Mouse (Mus musculus): ENCODE measurements around the gene Zfp74. TPM values are rescaled to one million over a fixed set of nuclear protein-coding genes. Genes with fewer than 3 reads are reported as not detected.

The Zfp74 gene
- polyA plus RNA-seq, 1 experiment from 2014 or later = 8.0 TPM

DNA sequence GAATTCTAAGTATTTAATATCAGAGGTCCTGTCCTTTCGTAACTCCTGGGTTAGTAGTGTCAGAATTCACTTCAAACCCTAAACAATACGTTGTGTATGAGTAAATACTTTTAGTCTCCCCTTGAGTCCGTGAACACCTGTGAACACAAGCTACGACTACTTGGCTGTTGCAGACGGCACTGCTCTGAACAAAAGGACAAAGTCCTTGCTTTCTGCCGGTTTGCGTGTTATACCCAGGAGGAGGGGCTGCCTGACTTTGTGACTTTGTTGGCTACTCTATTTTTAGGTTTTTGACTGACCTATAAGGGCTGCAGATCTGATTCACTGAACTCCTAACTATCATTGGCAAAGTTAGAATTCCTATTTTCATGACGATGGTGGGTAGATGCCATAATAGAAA lies 32.2 kb upstream of the Zfp74 start:
- Histone ChIP-seq H3K27ac (replicated peaks in 1 of 2; ENCODE audit: control insufficient read depth in 1 of 2, insufficient read depth in 1 of 2, low read depth in 2 of 2, low read length in 2 of 2) (no peak overlapping the region), H3K4me1 (ENCODE audit: control insufficient read depth in 2 of 2, insufficient read depth in 2 of 2, low read length in 2 of 2) (peaks cover 13 to 34% of the 10 kb centered on the region in 2 experiments), H3K27me3 (ENCODE audit: control insufficient read depth, insufficient read depth, low read length) (no peaks in the 10 kb centered on the region), H3K36me3 (ENCODE audit: control insufficient read depth, insufficient read depth, low read length) (peaks cover 56% of the 10 kb centered on the region), H3K4me3 (ENCODE audit: control insufficient read depth in 1 of 2, insufficient read depth in 1 of 2, low read depth in 1 of 2, low read length in 2 of 2) (no peak overlapping the region), H3K9me3 (ENCODE audit: control insufficient read depth, low read length) (no peaks in the 10 kb centered on the region), H3K4me2 (ENCODE audit: low read length) (peak overlapping the region; percentile 8), H3K9ac (ENCODE audit: low read length) (peak overlapping the region; percentile 42; the same call in 1 of the 2 replicates)
- no peak for ATAC-seq (ENCODE audit: insufficient number of reproducible peaks, insufficient read depth, low FRiP score, low read depth)
- WGBS = 65% methylated on average over 8 of the region's 8 CpGs

DNA sequence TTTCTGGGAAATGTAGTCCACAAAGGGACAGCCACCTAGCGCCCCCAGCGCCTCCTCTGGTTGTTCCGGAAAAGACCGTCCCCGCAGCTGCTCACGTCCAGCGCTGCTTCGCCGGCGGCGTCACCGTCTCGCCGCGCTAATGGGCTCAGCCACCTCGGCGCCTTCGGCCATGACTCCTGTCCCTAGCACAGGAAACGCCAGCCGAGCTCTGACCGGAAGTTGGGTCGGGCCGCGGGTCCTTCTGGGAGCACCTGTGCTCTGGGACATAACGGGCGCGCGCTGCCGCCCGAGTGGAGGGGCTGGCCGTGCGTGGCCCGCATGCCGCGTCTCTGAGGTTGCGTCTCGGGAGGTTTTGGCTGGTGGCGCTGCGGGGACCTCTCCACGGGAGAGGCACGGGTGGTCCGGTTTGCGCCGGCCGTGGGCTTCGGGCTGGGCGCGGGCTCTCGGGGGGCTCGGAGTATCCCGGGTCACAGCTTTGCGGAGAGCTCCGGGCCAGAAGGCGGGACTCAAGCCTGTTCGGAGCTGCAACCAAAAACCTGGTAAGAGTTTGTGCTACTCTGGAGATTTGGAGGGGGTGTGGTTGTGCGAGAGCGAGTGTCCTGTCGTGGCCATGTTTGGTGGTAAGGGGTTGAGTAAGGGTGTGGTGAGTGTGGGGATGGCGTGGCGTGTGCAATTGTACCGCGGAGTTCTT lies 29.9 kb upstream of the Zfp74 start, which contains the start of gene Zfp568:
TSS of gene Zfp568 (plus strand) at position 266 of the 691 bp plus-strand sequence.
- peaks cover 33% of the 10 kb centered on the region for H3K36me3 ChIP-seq (ENCODE audit: control insufficient read depth, insufficient read depth, low read length)
- under 1% methylated on average over 62 of the region's 62 CpGs for WGBS
- ATAC-seq (ENCODE audit: insufficient number of reproducible peaks, insufficient read depth, low FRiP score, low read depth) = peak; percentile 93

GRCm38 (mm10) chr7:29983340-29983689 lies 29.4 kb upstream of the Zfp74 start:
- H3K9ac ChIP-seq (ENCODE audit: low read length) = peak overlapping the region; percentile 97
- WGBS = under 1% methylated on average over 8 of the region's 8 CpGs
- H3K9me3 ChIP-seq (ENCODE audit: control insufficient read depth, low read length) = peaks cover 8% of the 10 kb centered on the region
- peak overlapping the region; percentile 80 to 81 for H3K4me3 ChIP-seq (ENCODE audit: control insufficient read depth in 1 of 2, insufficient read depth in 1 of 2, low read depth in 1 of 2, low read length in 2 of 2)
- H3K4me1 ChIP-seq (ENCODE audit: control insufficient read depth in 2 of 2, insufficient read depth in 2 of 2, low read length in 2 of 2) = peaks cover 15 to 42% of the 10 kb centered on the region in 2 experiments
- ATAC-seq (ENCODE audit: insufficient number of reproducible peaks, insufficient read depth, low FRiP score, low read depth) = no peak; the same call in none of the 2 replicates
- peak overlapping the region; percentile 82 for H3K4me2 ChIP-seq (ENCODE audit: low read length)
- H3K36me3 ChIP-seq (ENCODE audit: control insufficient read depth, insufficient read depth, low read length) = peaks cover 30% of the 10 kb centered on the region
- H3K27ac ChIP-seq (replicated peaks in 1 of 2; ENCODE audit: control insufficient read depth in 1 of 2, insufficient read depth in 1 of 2, low read depth in 2 of 2, low read length in 2 of 2) = peak overlapping the region; percentile 97 to 98
- no peaks in the 10 kb centered on the region for H3K27me3 ChIP-seq (ENCODE audit: control insufficient read depth, insufficient read depth, low read length)

More for the DNA sequence above, 29.9 kb upstream of the Zfp74 start, which contains the start of gene Zfp568:
- H3K27me3 ChIP-seq (ENCODE audit: control insufficient read depth, insufficient read depth, low read length) = no peaks in the 10 kb centered on the region
- H3K9ac ChIP-seq (ENCODE audit: low read length) = peak within 1 kb of the TSS; percentile 97
- peaks cover 15 to 42% of the 10 kb centered on the region in 2 experiments for H3K4me1 ChIP-seq (ENCODE audit: control insufficient read depth in 2 of 2, insufficient read depth in 2 of 2, low read length in 2 of 2)
- peak within 1 kb of the TSS; percentile 82 for H3K4me2 ChIP-seq (ENCODE audit: low read length)
- peak within 1 kb of the TSS; percentile 97 to 98 for H3K27ac ChIP-seq (replicated peaks in 1 of 2; ENCODE audit: control insufficient read depth in 1 of 2, insufficient read depth in 1 of 2, low read depth in 2 of 2, low read length in 2 of 2)
- H3K9me3 ChIP-seq (ENCODE audit: control insufficient read depth, low read length) = peaks cover 7% of the 10 kb centered on the region
- peak within 1 kb of the TSS; percentile 80 to 81 for H3K4me3 ChIP-seq (ENCODE audit: control insufficient read depth in 1 of 2, insufficient read depth in 1 of 2, low read depth in 1 of 2, low read length in 2 of 2)

- H3K9me3 ChIP-seq (ENCODE audit: control insufficient read depth, low read length) = peaks cover 8% of the 10 kb centered on the region
Observed at GRCm38 (mm10) chr7:29982931-29983330, 29.0 kb upstream of the Zfp74 start.

GRCm38 (mm10) chr7:29982341-29982740 lies 28.5 kb upstream of the Zfp74 start:
- Histone ChIP-seq H3K9me3 (ENCODE audit: control insufficient read depth, low read length) (peaks cover 8% of the 10 kb centered on the region), H3K27me3 (ENCODE audit: control insufficient read depth, insufficient read depth, low read length) (no peaks in the 10 kb centered on the region), H3K9ac (ENCODE audit: low read length) (peak overlapping the region; percentile 97), H3K27ac (replicated peaks in 1 of 2; ENCODE audit: control insufficient read depth in 1 of 2, insufficient read depth in 1 of 2, low read depth in 2 of 2, low read length in 2 of 2) (peak overlapping the region; percentile 88 to 98), H3K4me3 (ENCODE audit: control insufficient read depth in 1 of 2, insufficient read depth in 1 of 2, low read depth in 1 of 2, low read length in 2 of 2) (peak overlapping the region in 1 of 2 experiments; percentile 81; a peak in 1 of 4 replicates), H3K4me2 (ENCODE audit: low read length) (peak overlapping the region; percentile 82), H3K4me1 (ENCODE audit: control insufficient read depth in 2 of 2, insufficient read depth in 2 of 2, low read length in 2 of 2) (peaks cover 15 to 42% of the 10 kb centered on the region in 2 experiments), H3K36me3 (ENCODE audit: control insufficient read depth, insufficient read depth, low read length) (peaks cover 20% of the 10 kb centered on the region)
- 70% methylated on average over 4 of the region's 4 CpGs for WGBS
- ATAC-seq (ENCODE audit: insufficient number of reproducible peaks, insufficient read depth, low FRiP score, low read depth) = no peak

More at GRCm38 (mm10) chr7:29982931-29983330, 29.0 kb upstream of the Zfp74 start:
- peak overlapping the region; percentile 82 for H3K4me2 ChIP-seq (ENCODE audit: low read length)
- H3K27ac ChIP-seq (replicated peaks in 1 of 2; ENCODE audit: control insufficient read depth in 1 of 2, insufficient read depth in 1 of 2, low read depth in 2 of 2, low read length in 2 of 2) = peak overlapping the region; percentile 97 to 98
- ATAC-seq (ENCODE audit: insufficient number of reproducible peaks, insufficient read depth, low FRiP score, low read depth) = no peak
- WGBS = 22% methylated on average over 6 of the region's 6 CpGs
- H3K4me1 ChIP-seq (ENCODE audit: control insufficient read depth in 2 of 2, insufficient read depth in 2 of 2, low read length in 2 of 2) = peaks cover 15 to 42% of the 10 kb centered on the region in 2 experiments
- no peaks in the 10 kb centered on the region for H3K27me3 ChIP-seq (ENCODE audit: control insufficient read depth, insufficient read depth, low read length)
- H3K4me3 ChIP-seq (ENCODE audit: control insufficient read depth in 1 of 2, insufficient read depth in 1 of 2, low read depth in 1 of 2, low read length in 2 of 2) = peak overlapping the region; percentile 80 to 81
- H3K36me3 ChIP-seq (ENCODE audit: control insufficient read depth, insufficient read depth, low read length) = peaks cover 26% of the 10 kb centered on the region
- peak overlapping the region; percentile 97 for H3K9ac ChIP-seq (ENCODE audit: low read length)

DNA sequence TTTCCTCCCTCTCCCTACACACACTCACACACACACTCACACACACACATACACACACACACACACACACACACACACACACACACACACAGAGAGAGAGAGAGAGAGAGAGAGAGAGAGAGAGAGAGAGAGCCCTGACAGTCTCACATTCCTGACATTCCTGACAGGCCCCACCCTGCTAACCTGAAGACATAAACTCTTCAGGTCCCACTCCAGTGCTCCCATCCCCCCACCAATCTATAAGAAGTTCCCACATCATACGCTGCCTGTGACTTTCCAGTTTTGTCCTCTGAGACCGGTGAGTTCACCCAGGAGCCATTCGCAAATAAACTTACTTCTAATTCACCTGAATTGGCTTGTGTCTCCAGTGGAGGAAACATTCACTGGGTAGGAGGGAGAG lies 28.0 kb upstream of the Zfp74 start:
- no peak for ATAC-seq (ENCODE audit: insufficient number of reproducible peaks, insufficient read depth, low FRiP score, low read depth)
- H3K4me2 ChIP-seq (ENCODE audit: low read length) = peak overlapping the region; percentile 82
- H3K27me3 ChIP-seq (ENCODE audit: control insufficient read depth, insufficient read depth, low read length) = no peaks in the 10 kb centered on the region
- H3K9ac ChIP-seq (ENCODE audit: low read length) = no peak overlapping the region
- H3K4me3 ChIP-seq (ENCODE audit: control insufficient read depth in 1 of 2, insufficient read depth in 1 of 2, low read depth in 1 of 2, low read length in 2 of 2) = peak overlapping the region in 1 of 2 experiments; percentile 81; a peak in 1 of 4 replicates
- peak overlapping the region; percentile 88 to 98 for H3K27ac ChIP-seq (replicated peaks in 1 of 2; ENCODE audit: control insufficient read depth in 1 of 2, insufficient read depth in 1 of 2, low read depth in 2 of 2, low read length in 2 of 2)
- peaks cover 8% of the 10 kb centered on the region for H3K9me3 ChIP-seq (ENCODE audit: control insufficient read depth, low read length)
- peaks cover 15 to 42% of the 10 kb centered on the region in 2 experiments for H3K4me1 ChIP-seq (ENCODE audit: control insufficient read depth in 2 of 2, insufficient read depth in 2 of 2, low read length in 2 of 2)
- 61% methylated on average over 3 of the region's 3 CpGs for WGBS
- H3K36me3 ChIP-seq (ENCODE audit: control insufficient read depth, insufficient read depth, low read length) = peaks cover 16% of the 10 kb centered on the region

DNA sequence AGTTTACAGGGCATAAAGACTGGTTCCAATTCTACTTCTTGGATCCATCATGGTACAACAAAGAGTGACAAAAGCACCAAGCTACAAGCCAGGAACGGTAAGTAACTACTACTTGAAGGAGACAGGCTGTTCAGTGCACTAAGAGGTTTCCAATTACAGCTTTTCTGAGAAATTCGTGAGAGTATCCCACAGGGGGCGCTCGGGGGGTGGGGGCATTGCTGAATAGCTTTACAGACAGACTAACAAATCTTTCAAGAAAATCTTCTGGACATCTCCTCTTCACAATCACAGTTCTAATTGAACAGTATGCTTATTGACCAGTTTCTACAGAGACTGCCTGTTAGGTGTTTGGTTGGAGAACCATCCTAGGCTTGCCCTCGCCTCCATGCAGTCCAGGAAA lies 27.6 kb upstream of the Zfp74 start:
- peak overlapping the region; percentile 44 for H3K4me2 ChIP-seq (ENCODE audit: low read length)
- 28% methylated on average over 5 of the region's 5 CpGs for WGBS
- H3K4me3 ChIP-seq (ENCODE audit: control insufficient read depth in 1 of 2, insufficient read depth in 1 of 2, low read depth in 1 of 2, low read length in 2 of 2) = no peak overlapping the region
- ATAC-seq (ENCODE audit: insufficient number of reproducible peaks, insufficient read depth, low FRiP score, low read depth) = no peak
- peaks cover 13% of the 10 kb centered on the region for H3K36me3 ChIP-seq (ENCODE audit: control insufficient read depth, insufficient read depth, low read length)
- H3K4me1 ChIP-seq (ENCODE audit: control insufficient read depth in 2 of 2, insufficient read depth in 2 of 2, low read length in 2 of 2) = peaks cover 15 to 40% of the 10 kb centered on the region in 2 experiments
- peaks cover 8% of the 10 kb centered on the region for H3K9me3 ChIP-seq (ENCODE audit: control insufficient read depth, low read length)
- H3K27me3 ChIP-seq (ENCODE audit: control insufficient read depth, insufficient read depth, low read length) = no peaks in the 10 kb centered on the region
- peak overlapping the region; percentile 88 to 98 for H3K27ac ChIP-seq (replicated peaks in 1 of 2; ENCODE audit: control insufficient read depth in 1 of 2, insufficient read depth in 1 of 2, low read depth in 2 of 2, low read length in 2 of 2)
- no peak overlapping the region; the same call in 1 of the 2 replicates for H3K9ac ChIP-seq (ENCODE audit: low read length)

Data from heart, embryonic 14.5 days (tissue).